Mouse (Mus musculus) neural tube, embryonic 14.5 days (tissue): ENCODE measurements around the gene Prpf3. TPM values are rescaled to one million over a fixed set of nuclear protein-coding genes. Genes with fewer than 3 reads are reported as not detected.

Experiments used
- ATAC-seq: fragments of 200-750 bp; cut with Nextera tagmentation; 2 replicates; pipeline ENCODE4 v1.8.0; 2017; ENCODE audit warnings: low read depth, mild to moderate bottlenecking, moderate TSS enrichment, moderate library complexity
- H3K27ac ChIP-seq: fragments of 300-500 bp; sonication (generic); 2 replicates; pipeline ENCODE4 v1.5.1; 2014; ENCODE audit warnings: low read depth, mild to moderate bottlenecking, control low read depth, low read length, moderate library complexity, mixed read lengths
- H3K27me3 ChIP-seq: fragments of 300-500 bp; sonication (generic); 2 replicates; pipeline ENCODE4 v1.6.1; 2014; ENCODE audit warnings: low read length; ENCODE audit not compliant: control insufficient read depth, insufficient read depth
- H3K36me3 ChIP-seq: fragments of 300-500 bp; sonication (generic); 2 replicates; pipeline ENCODE4 v1.6.1; 2014; ENCODE audit warnings: low read length, mixed read lengths; ENCODE audit not compliant: control insufficient read depth, insufficient read depth
- H3K4me1 ChIP-seq: fragments of 300-500 bp; sonication (generic); 2 replicates; pipeline ENCODE4 v1.6.1; 2014; ENCODE audit warnings: low read length; ENCODE audit not compliant: control insufficient read depth, insufficient read depth
- H3K4me2 ChIP-seq: fragments of 300-500 bp; sonication (generic); 2 replicates; pipeline ENCODE4 v1.6.1; 2014; ENCODE audit warnings: mild to moderate bottlenecking, low read depth, low read length, control low read depth
- H3K4me3 ChIP-seq: fragments of 300-500 bp; sonication (generic); 2 replicates; pipeline ENCODE4 v1.5.1; 2014; ENCODE audit warnings: low read depth, low read length, control low read depth, mixed read lengths
- H3K9ac ChIP-seq: fragments of 300-500 bp; sonication (generic); replicated peaks from 2 replicates; pipeline ENCODE4 v1.6.1; 2014; ENCODE audit warnings: low read depth, mild to moderate bottlenecking, control low read depth, low read length, mixed read lengths
- H3K9me3 ChIP-seq: fragments of 300-500 bp; sonication (generic); 2 replicates; pipeline ENCODE4 v1.6.1; 2016; ENCODE audit warnings: low read length; ENCODE audit not compliant: control insufficient read depth
- WGBS: fragments of 180-500 bp; shearing (Covaris S2); extraction: QIAGEN DNeasy Blood & Tissue Kit; methylation state at CpG from one replicate; pipeline ENCODE4 v1.1.7; 2014; 5-methylcytosine and 5-hydroxymethylcytosine counted together
- polyA plus RNA-seq: library from polyadenylated mRNA; unstranded; fragments of >200 nt; fragmentation: Nextera tagmentation; extraction: Ambion mirVana; gene quantifications from 2 replicates; pipeline ENCODE4 v1.2.1, GENCODE M21; 2014

Prpf3 gene
- polyA plus RNA-seq, 1 experiment from 2014 or later = 29.6 TPM

GRCm38 (mm10) chr3:95884400-95884799 is 28.7 kb upstream of the Prpf3 start:
- WGBS = 83% methylated on average over 5 of the region's 5 CpGs

GRCm38 (mm10) chr3:95882816-95883425 is 27.2 kb upstream of the Prpf3 start:
- no peaks in the 10 kb centered on the region for H3K9me3 ChIP-seq
- no peaks in the 10 kb centered on the region for H3K27me3 ChIP-seq
- no peak overlapping the region; the same call in 1 of the 2 replicates for H3K9ac ChIP-seq
- no peaks in the 10 kb centered on the region for H3K36me3 ChIP-seq
- ATAC-seq = no peak
- peaks cover 7% of the 10 kb centered on the region; the same call in 1 of the 2 replicates for H3K4me1 ChIP-seq
- H3K4me2 ChIP-seq = peak overlapping the region; percentile 98
- WGBS = 4% methylated on average over 24 of the region's 24 CpGs
- H3K27ac ChIP-seq = no peak overlapping the region
- H3K4me3 ChIP-seq = peak overlapping the region; percentile 50

More at GRCm38 (mm10) chr3:95884400-95884799, 28.7 kb upstream of the Prpf3 start:
- no peaks in the 10 kb centered on the region for H3K36me3 ChIP-seq
- no peak overlapping the region for H3K4me3 ChIP-seq
- peaks cover 7% of the 10 kb centered on the region; the same call in 1 of the 2 replicates for H3K4me1 ChIP-seq
- no peak overlapping the region for H3K27ac ChIP-seq
- H3K9me3 ChIP-seq = no peaks in the 10 kb centered on the region
- no peak for ATAC-seq
- H3K27me3 ChIP-seq = no peaks in the 10 kb centered on the region
- H3K4me2 ChIP-seq = no peak overlapping the region
- H3K9ac ChIP-seq = no peak overlapping the region

GRCm38 (mm10) chr3:95881979-95882815 is 26.5 kb upstream of the Prpf3 start, which contains the start of gene Ciart:
TSS of gene Ciart (minus strand) at chr3:95882251.
- no peaks in the 10 kb centered on the region for H3K36me3 ChIP-seq
- peak within 1 kb of the TSS; percentile 32; the same call in 1 of the 2 replicates for H3K9ac ChIP-seq
- H3K27ac ChIP-seq = no peak within 1 kb of the TSS
- H3K27me3 ChIP-seq = no peaks in the 10 kb centered on the region
- H3K9me3 ChIP-seq = no peaks in the 10 kb centered on the region
- peak; percentile 100 for ATAC-seq
- WGBS = under 1% methylated on average over 65 of the region's 66 CpGs
- peak within 1 kb of the TSS; percentile 98 for H3K4me2 ChIP-seq
- peak within 1 kb of the TSS; percentile 50 for H3K4me3 ChIP-seq
- H3K4me1 ChIP-seq = peaks cover 7% of the 10 kb centered on the region; the same call in 1 of the 2 replicates

- 91% methylated on average over 4 of the region's 4 CpGs for WGBS
- H3K9me3 ChIP-seq = no peaks in the 10 kb centered on the region
- H3K9ac ChIP-seq = no peak overlapping the region
- no peak overlapping the region for H3K4me3 ChIP-seq
- H3K27ac ChIP-seq = no peak overlapping the region
- H3K27me3 ChIP-seq = no peaks in the 10 kb centered on the region
- no peak for ATAC-seq
- no peak overlapping the region for H3K4me2 ChIP-seq
- H3K36me3 ChIP-seq = no peaks in the 10 kb centered on the region
- H3K4me1 ChIP-seq = peaks cover 7% of the 10 kb centered on the region; the same call in 1 of the 2 replicates
Measured at GRCm38 (mm10) chr3:95879063-95879462, 23.4 kb upstream of the Prpf3 start.

- Histone ChIP-seq H3K9ac (peak overlapping the region; percentile 62), H3K27ac (no peak overlapping the region), H3K27me3 (no peaks in the 10 kb centered on the region), H3K4me1 (peaks cover 14% of the 10 kb centered on the region), H3K36me3 (peaks cover 8% of the 10 kb centered on the region; the same call in 1 of the 2 replicates), H3K9me3 (no peaks in the 10 kb centered on the region), H3K4me3 (peak overlapping the region; percentile 70), H3K4me2 (peak overlapping the region; percentile 74)
- 86% methylated on average over 7 of the region's 7 CpGs for WGBS
- ATAC-seq = no peak
Measured at GRCm38 (mm10) chr3:95872048-95872447, 16.4 kb upstream of the Prpf3 start.

- Histone ChIP-seq H3K4me3 (peak within 1 kb of the TSS; percentile 70), H3K4me1 (peaks cover 14% of the 10 kb centered on the region), H3K27ac (peak within 1 kb of the TSS; percentile 69), H3K27me3 (no peaks in the 10 kb centered on the region), H3K9ac (peak within 1 kb of the TSS; percentile 62), H3K4me2 (peak within 1 kb of the TSS; percentile 74), H3K9me3 (no peaks in the 10 kb centered on the region), H3K36me3 (peaks cover 8% of the 10 kb centered on the region; the same call in 1 of the 2 replicates)
- ATAC-seq = peak; percentile 95
- WGBS = under 1% methylated on average over 33 of the region's 33 CpGs
Measured at GRCm38 (mm10) chr3:95871392-95871867, 15.7 kb upstream of the Prpf3 start, which contains the start of gene Mrps21. TSS of gene Mrps21 (minus strand) at chr3:95871519.

- Histone ChIP-seq H3K27ac (peak overlapping the region; percentile 69), H3K9ac (peak overlapping the region; percentile 62), H3K27me3 (no peaks in the 10 kb centered on the region), H3K36me3 (peaks cover 8% of the 10 kb centered on the region; the same call in 1 of the 2 replicates), H3K4me3 (peak overlapping the region; percentile 70), H3K9me3 (no peaks in the 10 kb centered on the region), H3K4me1 (peaks cover 14% of the 10 kb centered on the region), H3K4me2 (peak overlapping the region; percentile 74)
- ATAC-seq = peak; percentile 26
- WGBS = 9% methylated on average over 15 of the region's 15 CpGs
Measured at GRCm38 (mm10) chr3:95870976-95871375, 15.3 kb upstream of the Prpf3 start.

- Histone ChIP-seq H3K27me3 (no peaks in the 10 kb centered on the region), H3K4me3 (no peak overlapping the region), H3K4me1 (peaks cover 12% of the 10 kb centered on the region), H3K4me2 (no peak overlapping the region), H3K9ac (no peak overlapping the region), H3K36me3 (peaks cover 16% of the 10 kb centered on the region), H3K27ac (no peak overlapping the region), H3K9me3 (no peaks in the 10 kb centered on the region)
- ATAC-seq = no peak
- WGBS = 100% methylated on average over 2 of the region's 2 CpGs
Measured at GRCm38 (mm10) chr3:95867408-95867807, 11.7 kb upstream of the Prpf3 start.
